Mouse (Mus musculus) myocyte (in vitro differentiated cells): ENCODE data around the gene Rragd.

ENCODE experiments used
- MAX ChIP-seq: IDR thresholded peaks from one replicate; pipeline ENCODE4 v1.6.1; 2011; ENCODE audit warnings: low read depth, mild to moderate bottlenecking, control low read depth
- MYOG ChIP-seq, 3 experiments: IDR thresholded peaks; one replicate each; pipeline ENCODE4 v1.6.1; 2011; ENCODE audit warnings: control low read depth in 2 of 3, low read depth in 2 of 3, mild to moderate bottlenecking in 2 of 3; ENCODE audit not compliant: insufficient read length in 2 of 3, control insufficient read depth in 1 of 3, insufficient read depth in 1 of 3
- POLR2A ChIP-seq: IDR thresholded peaks from one replicate; pipeline ENCODE4 v1.6.1; 2011; ENCODE audit warnings: low read depth, mild to moderate bottlenecking, control low read depth, moderate library complexity; ENCODE audit not compliant: insufficient read length
- SRF ChIP-seq: IDR thresholded peaks from one replicate; pipeline ENCODE4 v1.6.1; 2011; ENCODE audit warnings: low read depth; ENCODE audit not compliant: control insufficient read depth, insufficient read length
- TCF12 ChIP-seq: IDR thresholded peaks from one replicate; pipeline ENCODE4 v1.6.1; 2011; ENCODE audit warnings: mild to moderate bottlenecking, control low read depth; ENCODE audit not compliant: poor library complexity, insufficient read depth, severe bottlenecking

DNA sequence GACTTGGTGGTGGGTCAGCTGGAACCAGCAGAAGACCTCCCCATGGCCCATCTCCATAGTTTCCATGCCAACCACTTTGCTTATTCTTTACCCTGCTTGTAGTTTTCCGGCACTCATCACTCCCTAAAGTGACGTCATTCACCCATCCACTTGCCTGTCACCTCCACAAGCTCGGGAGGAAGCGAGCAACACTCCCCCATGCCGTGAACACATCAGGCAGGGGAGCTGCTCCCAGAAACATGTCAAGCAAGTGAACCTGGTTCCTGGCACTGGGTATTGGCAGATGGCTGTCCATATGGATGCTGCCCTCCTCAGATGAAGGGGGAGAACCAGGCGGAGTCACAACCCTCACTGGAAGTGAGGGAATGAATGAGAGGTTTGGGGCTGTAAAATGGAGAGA is 86.1 kb downstream of the Rragd start:
- TF ChIP-seq POLR2A (no peak), MAX (no peak), SRF (no peak), TCF12 (no peak), MYOG (IDR thresholded peaks at IDR 0.05; ENCODE audit: control insufficient read depth in 1 of 3, insufficient read depth in 1 of 3, insufficient read length in 2 of 3, low read depth in 2 of 3) (no peak)
